Mouse (Mus musculus): ENCODE measurements around the gene 6820408C15Rik.

DNA sequence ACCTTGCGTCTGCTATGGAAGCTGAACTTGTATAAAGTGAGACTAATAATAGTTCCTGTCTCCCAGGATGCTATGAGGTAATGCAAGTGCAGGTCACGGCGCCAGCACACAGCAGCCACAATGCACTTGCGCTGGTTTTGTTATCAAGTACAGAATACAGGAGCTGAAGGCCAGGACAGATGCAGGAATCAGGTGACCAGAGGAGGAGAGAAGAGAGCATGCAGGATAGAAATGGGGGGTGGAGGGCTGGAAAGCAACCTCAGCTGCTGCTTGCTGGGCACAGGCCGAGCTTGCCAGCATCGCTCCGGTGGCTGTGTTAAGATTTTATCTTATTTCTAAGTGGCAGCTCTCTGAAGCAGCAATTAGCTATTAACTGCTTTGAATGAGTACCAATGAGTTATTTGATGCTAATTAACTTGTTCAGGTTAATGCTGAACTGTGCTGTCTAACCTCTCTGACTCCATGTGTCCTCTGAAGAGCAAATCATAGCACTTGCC, 21.1 kb downstream of the 6820408C15Rik start:
- TF ChIP-seq CTCF (IDR thresholded peaks at IDR 0.05; ENCODE audit: low read depth): no peak
- no peak for TF ChIP-seq EP300 (IDR thresholded peaks at IDR 0.05; ENCODE audit: low read depth)

Measured in liver, embryonic 14.5 days (tissue).